Mouse (Mus musculus): ENCODE measurements around the gene Plagl2.

Gene Plagl2

DNA sequence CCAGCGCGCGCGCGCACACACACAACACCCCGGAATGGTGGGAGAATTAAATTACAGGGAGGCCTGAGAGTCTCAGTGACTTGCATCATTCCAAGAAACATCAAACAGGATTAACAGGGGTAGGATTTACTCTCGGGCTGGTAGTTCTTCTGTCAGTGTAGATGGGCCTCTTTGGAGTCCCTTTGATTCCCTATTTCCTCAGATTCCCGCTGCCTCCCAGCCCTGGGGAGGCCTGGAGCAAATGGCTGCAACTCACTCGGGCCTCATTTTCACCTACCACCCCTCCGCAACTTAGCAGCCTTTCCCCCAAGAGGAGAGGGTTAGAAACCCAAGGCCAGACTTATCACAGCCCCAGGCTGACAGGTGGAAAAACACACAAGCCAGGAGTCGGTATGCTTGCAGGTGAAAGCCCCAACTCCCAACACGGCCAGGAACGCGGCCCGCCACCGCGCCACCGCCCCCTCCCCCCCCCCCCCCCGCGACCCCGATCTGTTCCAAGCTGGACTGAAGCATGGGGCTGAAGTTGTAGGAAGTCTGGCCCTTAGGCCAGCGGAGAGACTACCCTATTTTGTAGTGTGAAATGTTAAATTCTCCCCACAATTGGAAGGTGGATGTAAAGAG is 1.3 kb downstream of the Plagl2 start:
- TF ChIP-seq GATA4 (IDR thresholded peaks at IDR 0.05; ENCODE audit: insufficient replicate concordance, low read length): no peak

DNA sequence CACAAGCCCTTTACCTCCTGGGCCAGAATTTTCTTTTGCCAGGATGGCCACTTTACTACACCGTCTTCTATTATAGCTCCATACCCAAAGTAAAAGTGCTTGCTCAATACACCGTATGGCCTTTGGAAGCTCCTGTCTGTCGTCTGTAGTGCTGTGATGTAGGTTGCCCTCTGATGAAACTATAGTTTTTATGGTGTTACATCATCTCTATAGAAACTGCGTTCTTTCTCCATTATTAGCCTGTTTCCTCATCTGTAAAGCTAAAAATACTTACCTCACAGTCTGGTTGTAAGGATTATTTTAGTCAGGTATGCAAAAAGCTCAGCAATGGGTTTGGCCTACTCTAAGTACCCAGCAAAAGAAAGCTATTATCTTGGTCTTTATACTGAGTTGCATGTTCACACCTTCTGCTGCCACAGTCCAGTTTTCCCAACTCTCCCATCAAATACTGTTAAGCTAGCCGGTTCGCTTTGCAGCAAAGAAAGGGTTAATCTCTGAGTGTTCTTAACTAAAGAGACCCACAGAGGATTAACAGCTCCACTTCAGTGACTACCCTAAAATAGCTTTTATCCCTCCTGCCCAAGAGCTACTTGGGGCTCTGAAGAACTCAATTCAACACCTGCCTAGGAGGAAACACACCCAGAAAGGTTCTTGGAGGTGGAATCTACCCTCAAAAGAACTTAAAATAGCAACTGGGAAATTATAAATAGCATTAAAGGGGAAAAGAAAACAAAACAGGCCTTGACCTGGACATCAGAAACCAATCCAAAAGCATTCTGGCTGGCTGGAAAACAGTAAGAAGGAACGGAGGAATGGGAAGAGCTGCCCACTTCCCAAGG is 2.0 kb downstream of the Plagl2 start:
- no peak for TF ChIP-seq GATA4 (IDR thresholded peaks at IDR 0.05; ENCODE audit: insufficient replicate concordance, low read length)

DNA sequence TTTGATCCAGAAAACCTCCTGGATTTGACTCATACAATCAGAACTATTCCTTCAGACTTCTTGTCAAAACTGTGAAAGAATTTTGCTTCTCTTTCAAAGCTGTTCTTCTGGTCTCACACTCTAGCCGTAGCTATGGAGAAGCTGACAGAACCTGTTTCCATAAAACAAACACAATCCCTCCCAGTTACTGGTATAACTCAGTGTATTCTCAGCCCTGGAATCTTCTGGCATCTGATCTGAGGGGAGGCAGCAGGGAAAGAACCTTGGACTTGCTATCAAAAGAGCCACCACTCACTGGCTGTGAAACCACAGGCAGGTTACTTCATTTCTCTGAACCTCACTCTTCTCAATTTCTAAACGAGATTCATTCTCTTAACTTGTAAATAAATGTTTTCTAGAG is 2.8 kb downstream of the Plagl2 start:
- TF ChIP-seq GATA4 (IDR thresholded peaks at IDR 0.05; ENCODE audit: insufficient replicate concordance, low read length): no peak

DNA sequence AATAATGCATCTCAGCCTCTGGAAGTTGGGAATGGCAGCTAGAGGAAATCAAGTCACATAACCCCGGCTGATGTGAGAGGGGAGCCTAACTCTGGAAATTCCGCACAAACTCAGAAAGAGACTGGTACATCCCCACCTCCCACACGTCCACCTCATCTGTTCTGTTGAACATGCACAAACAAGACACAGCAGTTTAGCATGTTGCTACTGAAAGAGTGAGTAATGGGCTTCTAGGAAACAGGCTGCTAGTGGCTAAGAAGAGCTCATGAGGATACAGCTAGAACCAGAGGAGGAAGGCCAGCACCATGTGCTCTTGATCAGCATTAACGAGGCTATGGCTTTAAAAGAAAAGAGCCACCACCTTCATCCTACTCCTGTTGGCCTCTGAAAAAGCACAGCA is 3.3 kb downstream of the Plagl2 start:
- TF ChIP-seq GATA4 (IDR thresholded peaks at IDR 0.05; ENCODE audit: insufficient replicate concordance, low read length): no peak

DNA sequence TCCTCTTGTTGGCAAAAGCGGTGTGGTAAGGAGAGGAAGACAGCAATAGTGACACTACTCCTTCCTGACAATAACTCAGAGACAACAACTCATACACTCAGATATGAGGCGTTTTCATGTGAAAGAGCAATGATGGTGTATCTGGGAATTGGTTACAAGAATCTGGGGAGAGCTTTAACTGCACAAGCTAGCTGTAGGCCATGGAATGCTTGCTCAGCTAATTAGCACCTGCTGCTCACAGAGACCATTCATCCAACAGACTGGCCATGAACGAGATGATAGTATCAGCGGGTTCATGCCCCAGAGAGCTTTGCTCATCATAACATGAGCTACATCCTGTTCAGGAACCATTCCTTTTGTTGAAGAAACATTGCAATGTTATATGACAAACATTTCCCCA is 4.0 kb downstream of the Plagl2 start:
- no peak for TF ChIP-seq GATA4 (IDR thresholded peaks at IDR 0.05; ENCODE audit: insufficient replicate concordance, low read length)

DNA sequence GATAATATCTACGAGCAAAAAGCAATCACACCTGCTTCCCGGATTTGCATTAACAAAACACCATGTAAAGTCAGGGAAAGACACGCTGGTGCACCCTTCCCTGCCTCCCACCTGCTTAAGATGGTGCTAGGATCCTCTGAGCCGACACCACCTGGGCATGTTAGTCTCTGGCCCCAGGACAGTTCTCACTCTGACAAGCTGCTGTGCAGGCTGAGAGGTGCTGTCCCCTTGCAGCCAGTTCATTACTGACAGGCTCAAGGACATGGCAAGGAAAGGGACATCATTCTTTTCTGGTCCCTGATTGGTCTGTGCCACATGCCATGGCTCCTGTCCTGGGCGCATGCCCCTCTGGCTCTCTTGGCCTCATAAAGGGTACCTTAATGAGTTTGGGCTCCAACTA is 12.7 kb downstream of the Plagl2 start:
- no peak for TF ChIP-seq GATA4 (IDR thresholded peaks at IDR 0.05; ENCODE audit: insufficient replicate concordance, low read length)

DNA sequence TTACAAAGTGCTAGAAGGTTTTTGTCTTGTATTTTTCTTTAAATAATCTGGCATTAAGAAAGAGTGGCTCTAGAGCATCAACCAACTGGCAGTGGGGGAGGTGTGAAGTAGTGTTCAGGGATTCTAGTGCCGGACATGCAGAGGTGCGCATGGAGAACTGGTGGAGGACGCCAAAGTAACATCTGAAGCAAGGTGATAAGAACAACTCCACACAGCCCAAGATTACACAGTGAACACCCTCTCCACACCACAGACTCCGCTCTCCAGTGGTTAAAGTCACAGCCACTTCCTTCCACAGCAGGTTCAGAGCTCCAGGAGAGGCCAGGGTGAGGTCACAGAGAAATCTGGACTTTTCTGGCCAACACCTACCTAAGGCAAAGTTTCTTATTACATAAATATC is 13.3 kb downstream of the Plagl2 start:
- TF ChIP-seq GATA4 (IDR thresholded peaks at IDR 0.05; ENCODE audit: insufficient replicate concordance, low read length): no peak

DNA sequence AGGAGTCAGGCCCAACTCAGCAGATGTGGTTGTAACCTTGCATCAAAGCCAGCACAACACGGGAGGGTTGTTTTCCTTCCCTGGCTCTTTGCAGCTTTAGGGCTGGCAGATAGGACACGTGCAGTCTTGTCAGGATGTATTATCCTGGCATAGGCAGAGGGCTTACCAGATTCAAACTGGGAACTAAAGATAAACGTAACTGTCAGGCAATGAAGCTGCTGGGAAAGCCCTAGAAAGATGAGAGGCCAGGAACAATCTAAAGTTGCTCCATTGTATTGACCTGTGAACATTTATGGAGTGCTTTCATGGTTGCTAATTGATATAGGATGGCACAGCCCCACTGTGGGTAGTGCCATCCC is 15.7 kb downstream of the Plagl2 start:
- TF ChIP-seq GATA4 (IDR thresholded peaks at IDR 0.05; ENCODE audit: insufficient replicate concordance, low read length): no peak

DNA sequence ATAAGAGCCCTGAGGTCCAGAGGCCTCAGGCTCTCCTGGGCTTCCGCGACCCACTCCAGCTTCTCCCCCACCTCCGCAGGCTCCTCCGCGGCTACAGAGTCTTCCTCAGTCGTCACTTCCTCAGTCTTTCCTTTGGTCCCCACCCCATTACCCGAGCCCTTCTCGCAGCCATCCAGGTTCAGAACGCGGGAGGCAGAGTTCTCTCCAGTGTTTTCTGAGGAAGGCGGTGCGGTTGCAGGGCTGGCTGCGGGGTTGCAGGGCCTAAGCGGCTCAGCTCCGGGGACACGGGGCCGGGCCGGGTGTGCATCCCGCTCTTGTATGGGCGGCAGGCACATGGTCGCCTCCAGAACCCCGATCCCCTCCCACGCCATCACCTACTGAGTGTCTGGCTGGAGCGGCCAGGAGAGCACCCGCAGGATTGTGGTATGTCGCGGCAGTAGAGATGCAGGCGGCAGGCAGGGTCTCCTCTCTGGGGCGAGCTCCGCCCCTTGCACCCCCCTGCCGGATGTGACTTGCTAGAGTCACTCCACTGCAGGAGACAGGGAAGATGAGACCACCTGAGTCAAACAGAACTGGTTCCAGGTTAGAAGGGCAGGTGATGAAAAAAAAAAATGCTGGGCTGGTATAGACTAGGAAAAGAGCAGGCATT is 16.2 kb downstream of the Plagl2 start, which contains the start of gene Tspyl3:
Tspyl3 (minus strand) TSS at position 496 of the 649 bp plus-strand sequence.
- no peak for TF ChIP-seq GATA4 (IDR thresholded peaks at IDR 0.05; ENCODE audit: insufficient replicate concordance, low read length)

DNA sequence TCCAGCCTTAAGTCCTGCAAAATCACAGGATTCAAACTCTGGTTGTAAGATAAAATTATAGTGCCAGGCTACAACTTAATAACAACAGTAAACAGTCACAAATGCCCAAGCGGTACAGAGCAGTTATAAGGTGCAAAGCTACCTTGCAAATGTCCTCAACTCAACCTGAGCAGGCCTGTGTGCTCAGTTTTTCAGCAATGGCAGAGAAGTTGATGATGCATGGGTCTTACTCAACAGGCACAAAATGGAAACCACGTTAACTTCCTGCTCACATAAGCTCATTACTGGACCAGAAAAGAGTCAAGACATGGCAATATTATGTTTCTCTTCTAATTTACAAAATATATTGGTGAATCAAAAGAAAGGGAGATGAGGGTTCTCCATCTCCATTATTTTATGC is 18.7 kb downstream of the Plagl2 start:
- TF ChIP-seq GATA4 (IDR thresholded peaks at IDR 0.05; ENCODE audit: insufficient replicate concordance, low read length): no peak

DNA sequence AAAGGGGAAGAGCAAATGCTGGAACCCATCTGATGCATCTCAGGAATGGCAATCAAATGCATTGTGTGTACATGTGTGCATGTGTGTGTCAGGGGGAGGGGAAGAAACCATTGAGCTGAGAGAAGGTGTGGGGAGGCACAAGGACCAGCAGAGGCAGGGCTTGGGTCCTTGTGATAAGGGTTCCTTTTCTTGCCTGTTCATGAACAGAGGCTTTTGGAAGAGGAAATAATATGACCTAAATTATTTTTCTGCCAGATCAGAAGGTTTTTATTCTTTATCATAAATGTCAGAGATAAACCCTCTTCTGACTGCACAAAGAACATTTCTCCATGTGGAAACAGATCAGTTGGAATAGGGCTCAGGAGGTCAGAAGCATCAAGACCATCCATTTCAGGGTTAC is 19.1 kb downstream of the Plagl2 start:
- TF ChIP-seq GATA4 (IDR thresholded peaks at IDR 0.05; ENCODE audit: insufficient replicate concordance, low read length): no peak

DNA sequence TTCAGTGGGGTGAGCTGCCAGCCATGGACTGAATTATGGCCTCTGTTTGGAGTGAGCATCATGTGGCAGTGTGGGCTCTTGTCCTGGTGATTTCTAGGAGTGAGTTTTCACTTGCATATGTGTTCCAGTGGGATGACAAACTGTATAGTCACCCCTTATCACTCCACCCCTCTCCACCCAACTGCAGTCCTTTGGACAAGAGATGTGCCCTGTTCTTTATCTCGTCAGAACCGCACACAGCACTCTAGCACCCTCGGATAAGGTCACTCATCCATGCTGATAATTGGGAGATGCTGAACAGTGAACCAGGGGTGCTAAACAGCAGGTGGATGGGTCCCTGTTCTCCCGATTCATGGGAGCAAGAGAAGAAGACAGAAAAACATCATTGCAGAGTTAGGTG is 19.6 kb downstream of the Plagl2 start:
- TF ChIP-seq GATA4 (IDR thresholded peaks at IDR 0.05; ENCODE audit: insufficient replicate concordance, low read length): no peak

DNA sequence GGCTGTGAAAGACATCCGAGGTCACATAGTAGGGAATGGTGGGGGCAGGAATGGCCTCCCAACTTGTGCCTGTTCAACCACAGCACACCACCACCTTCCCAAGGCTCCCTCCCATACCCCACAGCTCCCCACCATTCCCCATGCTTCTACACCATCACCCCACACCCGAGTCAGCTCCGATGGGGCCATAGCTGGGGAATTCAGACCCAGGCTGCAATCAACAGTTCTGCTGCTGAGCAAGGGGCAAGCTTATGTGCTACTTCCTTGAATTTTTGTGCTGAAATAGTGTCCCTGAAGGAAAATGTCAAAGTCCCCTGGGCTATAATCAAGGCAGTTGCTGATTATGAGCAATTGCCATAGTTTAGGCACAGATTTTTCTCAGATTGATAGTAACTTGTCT is 22.7 kb downstream of the Plagl2 start:
- TF ChIP-seq GATA4 (IDR thresholded peaks at IDR 0.05; ENCODE audit: insufficient replicate concordance, low read length): no peak

DNA sequence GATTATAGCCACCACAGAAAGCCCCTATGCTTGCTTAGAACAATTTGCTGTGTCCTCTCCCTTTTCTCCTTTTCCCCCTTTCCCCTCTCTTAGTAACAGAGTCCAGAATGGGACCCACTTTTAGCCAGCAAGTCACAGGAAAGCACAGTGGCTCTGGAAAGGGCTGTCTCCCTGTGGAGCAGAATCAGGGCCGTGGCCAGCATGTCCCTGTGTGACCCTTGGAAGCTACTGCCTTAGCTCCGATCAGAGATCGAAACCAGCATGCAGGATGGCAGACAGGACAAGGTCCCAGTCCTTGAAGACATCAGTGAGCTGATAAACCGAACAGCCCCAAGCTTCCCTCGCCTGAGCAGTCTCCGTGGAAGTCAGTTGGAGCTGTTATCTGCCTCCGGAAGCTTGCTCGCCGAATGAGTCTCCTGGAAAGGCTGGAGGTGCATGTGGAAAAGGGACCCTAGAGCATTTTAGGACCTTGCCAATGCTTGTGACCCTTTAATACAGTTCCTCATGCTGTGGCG is 23.3 kb downstream of the Plagl2 start:
- TF ChIP-seq GATA4 (IDR thresholded peaks at IDR 0.05; ENCODE audit: insufficient replicate concordance, low read length): no peak

DNA sequence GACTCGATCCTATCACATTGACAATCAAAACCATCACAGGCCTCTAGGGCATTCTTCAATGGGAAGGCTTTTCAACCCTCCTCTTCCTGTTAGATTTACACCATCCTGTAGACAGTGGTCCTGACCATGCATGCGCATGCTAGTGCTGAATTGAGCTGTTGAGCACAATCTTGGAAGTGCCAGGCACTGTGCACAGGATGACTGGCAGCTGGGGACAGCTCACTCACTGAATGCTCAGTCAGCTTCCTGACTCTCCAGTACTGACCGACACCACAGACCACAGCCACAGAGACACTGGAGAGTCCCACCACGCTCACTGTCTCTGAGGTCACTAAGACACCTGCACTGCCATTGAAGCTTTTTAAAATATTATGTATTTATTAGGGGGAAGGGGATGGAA is 25.8 kb downstream of the Plagl2 start:
- no peak for TF ChIP-seq GATA4 (IDR thresholded peaks at IDR 0.05; ENCODE audit: insufficient replicate concordance, low read length)

DNA sequence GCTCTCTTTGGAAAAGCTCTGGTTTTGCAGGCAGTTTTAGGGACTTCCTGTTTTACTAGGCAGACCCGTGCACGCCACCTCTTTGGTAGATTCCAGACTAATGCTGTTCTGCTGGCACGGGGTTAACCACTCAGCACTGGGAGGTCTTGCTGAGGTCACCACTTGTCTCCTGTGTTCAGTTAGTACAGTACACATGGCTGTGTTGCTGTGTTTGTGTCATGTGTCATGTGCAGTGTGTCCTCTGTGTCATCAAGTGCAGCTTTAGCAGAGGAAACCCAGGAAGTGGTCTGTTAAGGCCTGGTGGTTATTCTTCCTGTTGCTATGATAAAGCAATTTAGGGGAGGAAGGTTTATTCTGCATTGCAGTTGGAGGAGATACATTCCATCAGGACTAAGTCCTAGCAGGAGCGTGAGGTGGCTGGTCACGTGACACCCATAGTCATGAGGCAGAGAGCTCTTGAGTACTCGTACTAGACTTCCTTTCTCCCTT is 26.4 kb downstream of the Plagl2 start:
- no peak for TF ChIP-seq GATA4 (IDR thresholded peaks at IDR 0.05; ENCODE audit: insufficient replicate concordance, low read length)

All from liver, adult (tissue).